ENCODE assay signal across 16 mouse cellular contexts in genomic region chr6:147088517-147088916, GRCm38 (mm10). TPM values are rescaled to one million over a fixed set of nuclear protein-coding genes. Genes with fewer than 3 reads are reported as not detected.
"Had no signal": no experiment of that assay in that cellular context is flagged by ENCODE, and none has a peak within 500 bp of the region (broad histone marks: within the 10 kb centered on the region; RNA-seq: fewer than 3 reads in every experiment).

No protein-coding gene starts in this region.

- DNase-seq: liver; lung, postnatal 14 days; retina, postnatal 1 day; right cerebral cortex, postnatal 4 days; thymus, adult 2 months; thymus, postnatal 25 days had no signal

- H3K4me2 ChIP-seq: intestine, embryonic 15.5 days; limb, embryonic 12.5 days; lung, embryonic 15.5 days; midbrain, embryonic 12.5 days; neural tube, embryonic 13.5 days; stomach, embryonic 15.5 days had no signal

- H3K4me3 ChIP-seq: intestine, embryonic 15.5 days; limb, embryonic 12.5 days; lung, embryonic 15.5 days; megakaryocyte, embryonic 14.5 days; midbrain, embryonic 12.5 days; neural tube, embryonic 13.5 days; stomach, embryonic 15.5 days had no signal

- ATAC-seq: intestine, embryonic 15.5 days; midbrain, embryonic 16.5 days had no signal

- H3K36me3 ChIP-seq: intestine, embryonic 15.5 days; limb, embryonic 12.5 days; lung, embryonic 15.5 days; midbrain, embryonic 12.5 days; neural tube, embryonic 13.5 days; stomach, embryonic 15.5 days had no signal

- H3K27ac ChIP-seq: intestine, embryonic 15.5 days; limb, embryonic 12.5 days; liver, embryonic 14.5 days; lung, embryonic 15.5 days; macrophage; midbrain, embryonic 12.5 days; neural tube, embryonic 13.5 days; stomach, embryonic 15.5 days had no signal

- H3K9ac ChIP-seq: intestine, embryonic 15.5 days; limb, embryonic 12.5 days; liver, embryonic 14.5 days; lung, embryonic 15.5 days; midbrain, embryonic 12.5 days; neural tube, embryonic 13.5 days; stomach, embryonic 15.5 days had no signal

- H3K9me3 ChIP-seq: intestine, embryonic 15.5 days; limb, embryonic 12.5 days; lung, embryonic 15.5 days; megakaryocyte, embryonic 14.5 days; midbrain, embryonic 12.5 days; neural tube, embryonic 13.5 days; stomach, embryonic 15.5 days had no signal

- H3K27me3 ChIP-seq: intestine, embryonic 15.5 days; lung, embryonic 15.5 days; megakaryocyte, embryonic 14.5 days; stomach, embryonic 15.5 days had no signal

RNA-seq across cellular contexts. Expression of gene Mansc4, which starts 1.7 kb away (rescaled TPM):
- polyA plus RNA-seq: liver, embryonic 14.5 days; macrophage had no signal
